Mouse (Mus musculus) small intestine, adult 2 months (tissue): ENCODE results near the gene Anks3.

Experiments
- CTCF ChIP-seq: fragments of 200-500 bp; IDR thresholded peaks from 2 replicates; pipeline ENCODE4 v1.5.1; 2012; ENCODE audit warnings: low read depth, mild to moderate bottlenecking, control low read depth, inconsistent platforms, low read length, moderate library complexity, mixed read lengths; ENCODE audit not compliant: insufficient replicate concordance, insufficient read length; ENCODE audit errors: extremely low read depth
- POLR2A ChIP-seq: fragments of 200-500 bp; IDR thresholded peaks from 2 replicates; pipeline ENCODE4 v1.6.1; 2012; ENCODE audit warnings: low read depth, mild to moderate bottlenecking, control low read depth, inconsistent platforms, low read length, moderate library complexity

DNA sequence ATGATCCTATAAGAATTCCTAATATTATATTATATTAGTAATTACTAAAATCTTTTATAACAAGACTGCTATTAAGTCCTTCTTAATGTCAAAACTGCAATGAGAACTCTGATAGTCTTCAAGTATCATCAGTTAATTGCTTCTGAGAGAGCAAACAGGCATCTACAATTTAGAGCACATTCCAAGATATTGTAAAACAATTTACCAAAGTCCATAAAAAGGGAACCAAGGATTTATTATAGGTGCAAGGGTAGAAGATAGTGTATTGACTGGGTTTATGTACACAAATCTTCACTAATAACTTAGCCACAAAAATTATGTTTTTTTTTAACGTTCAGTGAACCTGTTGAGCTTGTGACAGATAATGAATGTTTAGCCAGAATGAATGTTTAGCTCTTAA lies 35.0 kb upstream of the Anks3 start:
- no peak for TF ChIP-seq POLR2A
- TF ChIP-seq CTCF = no peak
